8 mouse cellular contexts compared by ENCODE assay signal in the genomic region with DNA sequence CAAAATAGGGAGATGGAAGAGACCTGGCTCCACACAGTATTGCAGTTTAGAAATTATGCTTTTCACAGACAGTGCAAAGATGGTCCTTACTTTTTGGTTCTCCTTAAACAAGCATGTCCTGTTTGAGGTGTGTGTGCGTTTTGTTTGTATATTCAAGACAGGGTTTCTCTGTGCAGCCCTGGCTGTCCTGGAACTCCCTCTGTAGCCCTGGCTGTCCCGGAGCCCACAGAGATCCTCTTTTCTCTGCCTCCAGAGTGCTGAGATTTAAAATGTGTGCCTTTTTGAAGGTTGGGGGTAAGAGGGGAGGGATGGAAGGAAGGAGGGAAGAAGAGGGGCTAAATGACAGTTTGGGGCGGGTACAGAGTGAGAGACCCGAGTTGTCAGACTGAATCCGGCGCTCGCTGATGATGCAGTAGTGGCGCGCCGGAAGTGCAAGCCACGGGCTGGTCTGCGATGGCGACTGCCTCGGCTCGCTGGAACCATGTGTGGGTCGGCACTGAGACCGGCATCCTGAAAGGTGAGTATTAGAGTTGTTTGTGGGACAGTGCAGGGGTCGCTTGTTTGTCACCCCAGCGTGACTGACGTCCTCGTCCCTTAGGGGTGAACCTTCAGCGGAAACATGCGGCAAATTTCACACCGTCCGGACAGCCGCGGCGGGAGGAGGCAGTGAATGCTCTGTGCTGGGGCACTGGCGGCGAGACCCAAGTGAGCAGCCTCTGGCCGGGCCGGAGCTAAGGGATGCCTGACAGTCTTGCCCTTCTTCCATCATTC. TPM values are rescaled to one million over a fixed set of nuclear protein-coding genes. Genes with fewer than 3 reads are reported as not detected.
DNase-seq lines count a peak whose midpoint lies in the region; ATAC-seq and TF ChIP-seq lines count a peak whose summit lies in the region.

A gene (plus strand): TSS at position 439 of the 771 bp plus-strand sequence.

- peak; percentile 94 for DNase-seq in MEL (ENCODE audit: low read depth, low spot score)
- peak; percentile 88 for DNase-seq in cerebellum, adult 8-10 months
- DNase-seq in forelimb bud, embryonic 11.5 days (ENCODE audit: low read depth, low spot score) = peak; percentile 92
- peak; percentile 94 for DNase-seq in heart, postnatal 4 days
- peak; percentile 89 to 90 for DNase-seq in layer of hippocampus, adult 8-10 months (ENCODE audit: low spot score in 2 of 2)
- DNase-seq in lung, embryonic 14.5 days = peak; percentile 98
- peak; percentile 90 for DNase-seq in testis, postnatal 14 days (ENCODE audit: low spot score)

- no peaks in the 10 kb centered on the region for H3K9me3 ChIP-seq in MEL (replicated peaks; ENCODE audit: insufficient read depth, low read length)
- H3K9me3 ChIP-seq in lung, embryonic 14.5 days (ENCODE audit: low read depth, low read length) = no peaks in the 10 kb centered on the region

- peak; percentile 98 for TF ChIP-seq POLR2A in MEL (IDR thresholded peaks at IDR 0.05; ENCODE audit: control insufficient read depth in 1 of 2, insufficient read depth in 1 of 2, low read depth in 1 of 2, low read length in 2 of 2, poor library complexity in 1 of 2)

- H3K9ac ChIP-seq in MEL (ENCODE audit: control insufficient read depth, low read depth, low read length, poor library complexity, severe bottlenecking) = peak within 1 kb of the TSS; percentile 83
- peak within 1 kb of the TSS; percentile 78 for H3K9ac ChIP-seq in lung, embryonic 14.5 days

- under 1% methylated on average over 32 of the region's 32 CpGs for WGBS in lung, embryonic 14.5 days

- peaks cover 7 to 16% of the 10 kb centered on the region in 2 experiments for H3K36me3 ChIP-seq in MEL (ENCODE audit: control insufficient read depth in 1 of 2, insufficient read depth in 2 of 2, low read length in 2 of 2)
- peaks cover 31% of the 10 kb centered on the region for H3K36me3 ChIP-seq in lung, embryonic 14.5 days (ENCODE audit: insufficient read depth)

- no peak for TF ChIP-seq EP300 in MEL (IDR thresholded peaks at IDR 0.05; ENCODE audit: low read depth in 1 of 2, low read length in 2 of 2)

- H3K4me2 ChIP-seq in lung, embryonic 14.5 days = peak within 1 kb of the TSS; percentile 61

- TF ChIP-seq RAD21 in MEL (IDR thresholded peaks at IDR 0.05; ENCODE audit: low read depth, low read length) = no peak

- peak; percentile 95 for ATAC-seq in lung, embryonic 14.5 days (ENCODE audit: insufficient read depth)
- ATAC-seq in neutrophil, adult 5-6 weeks (ENCODE audit: extremely low read depth, insufficient number of reproducible peaks, low FRiP score, poor library complexity, severe bottlenecking) = peak; percentile 97

- no peaks in the 10 kb centered on the region for H3K27me3 ChIP-seq in MEL (ENCODE audit: control insufficient read depth in 1 of 2, insufficient read depth in 2 of 2, low read length in 2 of 2)
- no peaks in the 10 kb centered on the region for H3K27me3 ChIP-seq in lung, embryonic 14.5 days (ENCODE audit: insufficient read depth, low read length)

- H3K79me2 ChIP-seq in MEL (ENCODE audit: control insufficient read depth, insufficient read depth, low read length, poor library complexity) = peaks cover 19% of the 10 kb centered on the region

- TF ChIP-seq CTCF in MEL (IDR thresholded peaks at IDR 0.05 in 2 of 3, conservative IDR thresholded peaks at IDR 0.05 in 1 of 3; ENCODE audit: control insufficient read depth in 1 of 3, insufficient read depth in 1 of 3, low read depth in 2 of 3, low read length in 3 of 3, poor library complexity in 1 of 3, severe bottlenecking in 1 of 3) = no peak
- TF ChIP-seq CTCF in lung, embryonic 14.5 days (IDR thresholded peaks at IDR 0.05; ENCODE audit: low read depth) = no peak

- H3K27ac ChIP-seq in MEL (ENCODE audit: control insufficient read depth, low read depth, low read length) = peak within 1 kb of the TSS; percentile 53
- H3K27ac ChIP-seq in lung, embryonic 14.5 days (ENCODE audit: low read depth) = peak within 1 kb of the TSS; percentile 39

- H3K4me1 ChIP-seq in MEL (ENCODE audit: control insufficient read depth in 1 of 2, insufficient read depth in 2 of 2, low read length in 2 of 2) = peaks cover 7 to 12% of the 10 kb centered on the region in 2 experiments
- H3K4me1 ChIP-seq in lung, embryonic 14.5 days (ENCODE audit: insufficient read depth) = no peaks in the 10 kb centered on the region

- peak within 1 kb of the TSS; percentile 81 to 90 for H3K4me3 ChIP-seq in MEL (ENCODE audit: control insufficient read depth in 1 of 2, insufficient read depth in 1 of 2, low read depth in 2 of 2, low read length in 2 of 2)
- H3K4me3 ChIP-seq in lung, embryonic 14.5 days (ENCODE audit: low read depth, low read length) = peak within 1 kb of the TSS; percentile 77

TF ChIP-seq in MEL, 35 proteins besides CTCF, POLR2A, EP300 and RAD21:
- no peak for TF ChIP-seq MAFK (IDR thresholded peaks at IDR 0.05; ENCODE audit: borderline replicate concordance, low read depth, low read length)
- no peak for TF ChIP-seq CHD2 (IDR thresholded peaks at IDR 0.05; ENCODE audit: low read length)
- TF ChIP-seq MYC (IDR thresholded peaks at IDR 0.05; ENCODE audit: low read depth, low read length) = peak; percentile 97
- TF ChIP-seq SIN3A (IDR thresholded peaks at IDR 0.05; ENCODE audit: low read length) = peak; percentile 100
- TF ChIP-seq RCOR1 (IDR thresholded peaks at IDR 0.05; ENCODE audit: low read depth, low read length) = no peak
- peak; percentile 95 for TF ChIP-seq MAX (IDR thresholded peaks at IDR 0.05; ENCODE audit: low read length)
- TF ChIP-seq MXI1 (IDR thresholded peaks at IDR 0.05; ENCODE audit: low read depth, low read length) = peak; percentile 99
- TF ChIP-seq MAZ (IDR thresholded peaks at IDR 0.05; ENCODE audit: low read depth, low read length) = peak; percentile 71; the same call in 1 of the 2 replicates
- peak; percentile 85 for TF ChIP-seq TBP (IDR thresholded peaks at IDR 0.05; ENCODE audit: low read depth, low read length)
- TF ChIP-seq POLR2AphosphoS2 (IDR thresholded peaks at IDR 0.05; ENCODE audit: low read length) = peak; percentile 95
- peak; percentile 57; the same call in 1 of the 2 replicates for TF ChIP-seq MYB (IDR thresholded peaks at IDR 0.05; ENCODE audit: low read depth, low read length)
- TF ChIP-seq USF2 (IDR thresholded peaks at IDR 0.05; ENCODE audit: borderline replicate concordance in 1 of 2, insufficient read depth in 1 of 2, low read depth in 1 of 2, low read length in 2 of 2) = no peak
- TF ChIP-seq KAT2A (conservative IDR thresholded peaks at IDR 0.05; ENCODE audit: low read depth, low read length) = peak; percentile 73
- peak; percentile 48 for TF ChIP-seq ZC3H11A (IDR thresholded peaks at IDR 0.05; ENCODE audit: low read depth, low read length)
- peak; percentile 4; the same call in 1 of the 2 replicates for TF ChIP-seq CHD1 (IDR thresholded peaks at IDR 0.05; ENCODE audit: low read depth, low read length)
- no peak for TF ChIP-seq POLR2AphosphoS5 (IDR thresholded peaks at IDR 0.05; ENCODE audit: borderline replicate concordance, low read depth, low read length)
- peak; percentile 36; the same call in 1 of the 2 replicates for TF ChIP-seq NRF1 (IDR thresholded peaks at IDR 0.05; ENCODE audit: insufficient read depth, low read depth, low read length, poor library complexity, severe bottlenecking)
- TF ChIP-seq SMC3 (IDR thresholded peaks at IDR 0.05; ENCODE audit: low read depth, low read length) = no peak
- peak; percentile 97 for TF ChIP-seq HCFC1 (IDR thresholded peaks at IDR 0.05; ENCODE audit: low read depth, low read length)
- TF ChIP-seq NELFE (IDR thresholded peaks at IDR 0.05; ENCODE audit: low read depth, low read length) = peak; percentile 98
- TF ChIP-seq JUND (IDR thresholded peaks at IDR 0.05; ENCODE audit: low read depth, low read length) = 0 out of 2 replicates have a peak, but pooled peaks have one; percentile 57
- TF ChIP-seq ELF1 (IDR thresholded peaks at IDR 0.05; ENCODE audit: low read depth, low read length) = peak; percentile 97
- TF ChIP-seq ETS1 (IDR thresholded peaks at IDR 0.05; ENCODE audit: low read depth, low read length) = peak; percentile 37; the same call in 1 of the 2 replicates
- TF ChIP-seq TCF12 (IDR thresholded peaks at IDR 0.05; ENCODE audit: low read depth, low read length) = peak; percentile 75

RNA-seq across cellular contexts. Expression of the gene that starts here (rescaled TPM):
- total RNA-seq in MEL (2012; rRNA removed) = 158 and 208 TPM in 2 replicates
- 100 to 1,000 TPM; 208 to 803 TPM for polyA plus RNA-seq in MEL (2012; ENCODE audit: insufficient read depth in 1 of 2, insufficient read length in 2 of 2, low read depth in 1 of 2, low replicate concordance in 2 of 2, missing spikeins in 1 of 2)
- total RNA-seq in heart, postnatal 4 days (2021) = 10 to 100 TPM; 30.3 to 31.1 TPM
- 10 to 100 TPM; 44.0 to 45.3 (median 44.3) TPM for total RNA-seq in layer of hippocampus, adult 8-10 months (2022)
- polyA plus RNA-seq in lung, embryonic 14.5 days (2014; fragmentation: Nextera tagmentation; extraction: Ambion mirVana) = 83.4 and 88.0 TPM in 2 replicates
- 36.4 and 46.0 TPM in 2 replicates for total RNA-seq in neutrophil, adult 5-6 weeks (2017)

Comparison
In these comparisons a context has a peak if more than half of its experiments do, and no peak if none do; other contexts are left out.
1. Peak in every context shown above with its lines: DNase-seq, ATAC-seq, H3K4me3 ChIP-seq and H3K27ac ChIP-seq.